Mouse (Mus musculus) hindbrain, embryonic 11.5 days (tissue): ENCODE measurements around the gene Tmem217. TPM values are rescaled to one million over a fixed set of nuclear protein-coding genes. Genes with fewer than 3 reads are reported as not detected.

Experiments
- ATAC-seq: fragments of 200-750 bp; cut with Nextera tagmentation; 2 replicates; pipeline ENCODE4 v1.8.0; 2017; ENCODE audit warnings: mild to moderate bottlenecking, moderate TSS enrichment, moderate library complexity; ENCODE audit not compliant: low FRiP score
- DNase-seq: peaks from one replicate; pipeline ENCODE4 v3.0.0-alpha.2; 2015; ENCODE audit warnings: low spot score
- H3K27ac ChIP-seq: fragments of 300-500 bp; sonication (generic); 2 replicates; pipeline ENCODE4 v1.5.1; 2014; ENCODE audit warnings: mild to moderate bottlenecking, low read depth, low read length
- H3K27me3 ChIP-seq: fragments of 300-500 bp; sonication (generic); 2 replicates; pipeline ENCODE4 v1.6.1; 2014; ENCODE audit warnings: mild to moderate bottlenecking, low read length, moderate library complexity, mixed read lengths; ENCODE audit not compliant: control insufficient read depth, insufficient read depth
- H3K36me3 ChIP-seq: fragments of 300-500 bp; sonication (generic); 2 replicates; pipeline ENCODE4 v1.6.1; 2014; ENCODE audit warnings: mild to moderate bottlenecking, low read length, moderate library complexity, mixed read lengths; ENCODE audit not compliant: control insufficient read depth, insufficient read depth
- H3K4me1 ChIP-seq: fragments of 300-500 bp; sonication (generic); replicated peaks from 2 replicates; pipeline ENCODE4 v1.6.1; 2014; ENCODE audit warnings: low read length, mixed read lengths; ENCODE audit not compliant: control insufficient read depth, insufficient read depth
- H3K4me2 ChIP-seq: fragments of 300-500 bp; sonication (generic); replicated peaks from 2 replicates; pipeline ENCODE4 v1.6.1; 2014; ENCODE audit warnings: mild to moderate bottlenecking, low read depth, low read length
- H3K4me3 ChIP-seq: fragments of 300-500 bp; sonication (generic); 2 replicates; pipeline ENCODE4 v1.5.1; 2014; ENCODE audit warnings: low read depth, low read length
- H3K9ac ChIP-seq: fragments of 300-500 bp; sonication (generic); 2 replicates; pipeline ENCODE4 v1.6.1; 2014; ENCODE audit warnings: low read depth, low read length
- H3K9me3 ChIP-seq: fragments of 300-500 bp; sonication (generic); 2 replicates; pipeline ENCODE4 v1.6.1; 2016; ENCODE audit warnings: low read length; ENCODE audit not compliant: control insufficient read depth
- WGBS: fragments of 180-500 bp; shearing (Covaris S2); extraction: QIAGEN DNeasy Blood & Tissue Kit; methylation state at CpG from one replicate; pipeline ENCODE4 v1.1.7; 2014; 5-methylcytosine and 5-hydroxymethylcytosine counted together
- polyA plus RNA-seq: library from polyadenylated mRNA; unstranded; fragments of >200 nt; fragmentation: Nextera tagmentation; extraction: Ambion mirVana; gene quantifications from 2 replicates; pipeline ENCODE4 v1.2.1, GENCODE M21; 2014

The Tmem217 gene
- polyA plus RNA-seq, 1 experiment from 2014 or later = 0.60 TPM

DNA sequence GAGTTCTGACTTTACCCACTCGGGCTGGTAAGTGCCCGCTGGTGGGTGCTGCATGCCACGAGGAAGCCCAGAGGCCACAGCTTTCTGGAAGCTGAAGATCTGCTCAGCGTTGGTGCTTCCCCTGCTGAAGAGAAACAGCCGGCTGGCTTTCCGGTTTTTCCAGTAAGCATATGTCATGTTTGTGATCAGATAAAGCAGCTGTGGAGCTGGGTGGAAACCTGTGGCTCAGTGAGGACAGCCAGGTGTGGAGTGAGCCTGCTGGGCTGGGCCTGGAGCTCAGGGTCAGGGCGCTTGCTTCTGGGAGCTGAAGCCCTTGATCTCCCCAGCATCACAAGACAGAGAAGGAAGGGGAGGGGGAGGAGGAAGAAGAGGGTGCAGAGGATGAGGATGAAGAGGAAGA is 4.7 kb upstream of the Tmem217 start:
- H3K4me1 ChIP-seq = no peaks in the 10 kb centered on the region
- no peaks in the 10 kb centered on the region for H3K27me3 ChIP-seq
- no peak for ATAC-seq
- no peak overlapping the region for H3K27ac ChIP-seq
- 92% methylated on average over 7 of the region's 7 CpGs for WGBS
- H3K36me3 ChIP-seq = no peaks in the 10 kb centered on the region
- no peak overlapping the region for H3K9ac ChIP-seq
- DNase-seq = no peak
- H3K9me3 ChIP-seq = no peaks in the 10 kb centered on the region
- H3K4me3 ChIP-seq = no peak overlapping the region
- H3K4me2 ChIP-seq = no peak overlapping the region

DNA sequence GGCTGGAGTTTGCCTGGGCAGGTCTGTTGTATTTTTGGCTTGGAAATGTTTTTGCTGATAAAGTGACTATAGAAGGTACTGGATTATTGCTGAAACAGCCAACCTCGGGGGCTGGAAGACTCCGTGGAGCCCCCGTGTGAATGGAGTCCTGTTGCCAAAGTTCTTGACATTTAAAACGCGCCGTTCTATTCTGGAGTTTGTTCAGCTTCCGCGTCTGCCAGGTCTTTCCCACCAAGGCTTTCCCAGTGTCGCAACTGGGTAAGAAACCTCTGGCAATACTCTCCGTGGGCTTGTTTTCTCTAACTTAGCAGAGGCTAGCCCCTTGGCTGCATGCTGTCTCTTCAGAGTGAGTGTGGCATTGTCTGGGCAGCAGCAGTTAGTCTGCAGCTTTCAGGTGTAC is 4.3 kb upstream of the Tmem217 start:
- no peak for DNase-seq
- WGBS = 93% methylated on average over 10 of the region's 10 CpGs

DNA sequence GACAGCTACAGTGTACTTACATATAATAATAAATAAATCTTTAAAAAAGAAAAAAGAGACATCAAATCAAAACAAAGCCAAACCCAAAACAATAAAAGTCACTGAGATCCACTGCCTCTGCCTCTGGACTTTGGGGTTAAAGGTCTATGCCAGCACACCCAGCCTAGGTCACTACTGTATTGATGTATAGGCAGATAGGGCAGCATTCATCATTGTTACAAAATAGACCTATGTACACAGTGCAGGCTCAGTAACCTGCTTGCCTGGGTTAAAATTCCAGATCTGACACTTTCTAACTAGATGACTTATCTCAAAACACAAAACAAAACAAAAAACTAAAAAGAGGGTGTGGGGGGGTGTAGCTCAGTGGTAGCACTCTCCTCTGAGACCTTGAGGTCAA is 2.0 kb upstream of the Tmem217 start:
- Histone ChIP-seq H3K27me3 (no peaks in the 10 kb centered on the region), H3K9ac (no peak overlapping the region), H3K9me3 (no peaks in the 10 kb centered on the region), H3K27ac (no peak overlapping the region), H3K4me3 (no peak overlapping the region), H3K36me3 (no peaks in the 10 kb centered on the region), H3K4me1 (no peaks in the 10 kb centered on the region; the same call in 1 of the 2 replicates), H3K4me2 (no peak overlapping the region)
- ATAC-seq = no peak
- no peak for DNase-seq

More for the DNA sequence above, 4.3 kb upstream of the Tmem217 start:
- H3K4me2 ChIP-seq = no peak overlapping the region
- no peaks in the 10 kb centered on the region for H3K4me1 ChIP-seq
- no peaks in the 10 kb centered on the region for H3K36me3 ChIP-seq
- no peak overlapping the region for H3K4me3 ChIP-seq
- no peak overlapping the region for H3K9ac ChIP-seq
- ATAC-seq = no peak
- H3K27ac ChIP-seq = no peak overlapping the region
- H3K27me3 ChIP-seq = no peaks in the 10 kb centered on the region
- H3K9me3 ChIP-seq = no peaks in the 10 kb centered on the region

DNA sequence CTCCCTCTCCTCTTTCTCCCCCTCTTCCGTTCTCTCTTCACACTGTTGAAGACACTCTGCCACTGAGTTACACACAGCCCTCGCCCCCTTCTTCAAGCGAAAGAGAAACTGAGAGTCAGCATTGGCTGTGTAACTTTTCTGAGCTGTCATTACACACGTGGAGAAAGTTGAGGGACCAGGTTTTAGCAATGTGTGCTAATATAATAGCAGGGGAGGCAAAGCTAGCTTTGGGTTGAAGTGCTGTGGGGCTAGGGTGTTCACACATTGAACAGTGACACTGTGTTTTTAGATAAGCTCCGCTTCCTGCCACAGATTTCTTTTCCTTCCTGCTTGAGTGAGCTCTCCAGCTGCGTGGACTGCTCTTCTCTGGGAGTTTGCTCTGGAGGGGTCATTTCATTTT is 1.2 kb downstream of the Tmem217 start:
- DNase-seq (no peak), ATAC-seq (no peak)
- Histone ChIP-seq H3K4me3 (no peak overlapping the region), H3K36me3 (no peaks in the 10 kb centered on the region), H3K27ac (no peak overlapping the region), H3K9me3 (no peaks in the 10 kb centered on the region), H3K4me2 (no peak overlapping the region), H3K9ac (no peak overlapping the region), H3K4me1 (no peaks in the 10 kb centered on the region; the same call in 1 of the 2 replicates), H3K27me3 (no peaks in the 10 kb centered on the region)
- 66% methylated on average over 6 of the region's 6 CpGs for WGBS

DNA sequence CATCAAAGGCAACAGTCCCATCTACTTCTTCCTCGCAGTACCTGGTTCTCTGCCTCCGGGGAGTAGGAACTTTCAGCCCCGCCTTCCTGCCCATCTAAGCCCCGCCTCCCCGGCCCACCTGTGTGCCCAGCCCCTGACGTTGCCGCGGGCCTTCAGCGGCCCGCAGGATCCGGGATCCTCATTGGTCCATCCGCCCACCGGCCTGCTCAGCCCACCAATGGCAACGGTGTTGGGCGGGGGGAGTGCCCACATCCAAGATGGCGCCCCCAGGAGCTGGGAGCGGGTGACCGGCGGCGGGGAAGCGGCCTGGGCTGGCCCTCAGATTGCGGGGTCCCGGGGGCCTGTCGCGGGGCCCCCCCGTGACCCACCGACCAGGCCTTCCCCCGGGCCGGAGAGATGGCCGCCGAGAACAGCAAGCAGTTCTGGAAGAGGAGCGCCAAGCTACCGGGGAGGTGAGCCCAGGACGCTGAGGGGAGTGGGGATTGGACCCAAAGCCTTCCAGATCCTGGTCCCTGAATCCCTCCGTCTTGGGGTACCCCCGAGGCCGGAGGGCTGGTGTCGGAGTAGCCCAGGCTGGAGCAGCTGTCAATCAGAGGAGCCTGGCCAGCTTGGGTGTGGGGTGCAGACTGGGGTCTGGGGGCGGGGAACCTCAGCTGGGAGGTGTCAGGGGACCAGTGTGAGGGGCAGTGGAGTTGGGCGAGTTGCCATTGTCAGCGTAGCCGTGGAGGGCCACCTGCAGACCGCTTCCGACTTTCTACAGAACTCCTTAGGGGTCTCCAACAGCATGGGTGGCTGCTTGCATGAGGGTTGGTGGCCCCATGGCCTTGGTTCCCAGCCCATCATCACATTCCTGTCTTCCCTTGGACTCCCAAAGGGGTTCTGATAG is 2.4 kb downstream of the Tmem217 start, which contains the start of the genes Gm17657 and Tbc1d22b:
Gm17657 (minus strand) TSS at position 96 of the 886 bp plus-strand sequence.
Tbc1d22b (plus strand) TSS at position 243 of the 886 bp plus-strand sequence.
- DNase-seq = peak; percentile 93
- Histone ChIP-seq H3K4me3 (peak within 1 kb of the TSS; percentile 89), H3K36me3 (no peaks in the 10 kb centered on the region), H3K27me3 (no peaks in the 10 kb centered on the region), H3K9me3 (no peaks in the 10 kb centered on the region), H3K4me2 (peak within 1 kb of the TSS; percentile 81), H3K9ac (peak within 1 kb of the TSS; percentile 87), H3K4me1 (no peaks in the 10 kb centered on the region; the same call in 1 of the 2 replicates), H3K27ac (peak within 1 kb of the TSS; percentile 2; the same call in 1 of the 2 replicates)
- ATAC-seq = peak; percentile 98
- 1% methylated on average over 34 of the region's 44 CpGs for WGBS

DNA sequence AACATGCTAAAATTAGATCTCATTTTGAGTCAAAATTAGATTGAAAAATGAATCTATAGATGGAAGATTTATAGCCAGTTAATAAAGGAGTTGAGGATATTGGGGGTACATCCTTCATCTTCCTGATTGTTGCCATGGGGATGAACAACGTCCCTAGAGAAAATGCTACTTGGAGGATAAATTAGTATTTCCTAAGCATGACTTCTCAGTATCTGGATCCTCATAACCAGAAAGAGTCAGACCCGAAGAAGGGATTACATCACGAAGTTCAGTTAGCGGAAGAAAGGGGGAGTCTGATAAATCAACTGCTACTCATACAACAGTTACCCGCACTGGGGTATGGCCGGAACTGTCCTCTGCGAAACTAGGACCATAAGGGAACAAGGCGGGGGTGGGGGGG is 3.2 kb downstream of the Tmem217 start:
- 53% methylated on average over 8 of the region's 8 CpGs for WGBS

DNA sequence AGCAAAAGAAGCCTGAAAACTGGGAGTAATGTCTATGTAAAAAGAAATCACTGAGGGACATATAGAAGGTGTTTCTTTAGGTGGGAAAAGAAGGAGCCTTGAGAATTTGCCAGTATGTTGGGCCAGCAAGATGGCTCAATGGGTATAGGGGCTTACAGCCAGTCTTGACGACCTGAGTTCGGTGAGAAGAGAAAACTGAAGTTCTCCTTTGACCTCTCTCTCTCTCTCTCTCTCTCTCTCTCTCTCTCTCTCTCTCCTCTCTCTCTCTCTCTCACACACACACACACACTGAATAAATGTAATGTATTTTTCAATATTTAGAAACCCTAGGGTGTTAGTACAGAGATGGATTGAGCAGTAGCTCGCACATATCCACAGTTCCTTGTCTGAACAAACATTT is 3.7 kb downstream of the Tmem217 start:
- Histone ChIP-seq H3K9ac (no peak overlapping the region), H3K4me2 (no peak overlapping the region), H3K9me3 (no peaks in the 10 kb centered on the region), H3K27me3 (no peaks in the 10 kb centered on the region), H3K36me3 (no peaks in the 10 kb centered on the region), H3K27ac (no peak overlapping the region), H3K4me3 (no peak overlapping the region), H3K4me1 (no peaks in the 10 kb centered on the region; the same call in 1 of the 2 replicates)
- DNase-seq = no peak
- 73% methylated on average over 3 of the region's 3 CpGs for WGBS
- no peak for ATAC-seq

More for the DNA sequence above, 3.2 kb downstream of the Tmem217 start:
- ATAC-seq (peak; percentile 43; the same call in 1 of the 2 replicates), DNase-seq (no peak)
- no peaks in the 10 kb centered on the region; the same call in 1 of the 2 replicates for H3K4me1 ChIP-seq
- H3K9ac ChIP-seq = no peak overlapping the region
- H3K36me3 ChIP-seq = no peaks in the 10 kb centered on the region
- peak overlapping the region; percentile 19; the same call in 1 of the 2 replicates for H3K4me2 ChIP-seq
- no peaks in the 10 kb centered on the region for H3K27me3 ChIP-seq
- H3K9me3 ChIP-seq = no peaks in the 10 kb centered on the region
- no peak overlapping the region for H3K27ac ChIP-seq
- no peak overlapping the region for H3K4me3 ChIP-seq

DNA sequence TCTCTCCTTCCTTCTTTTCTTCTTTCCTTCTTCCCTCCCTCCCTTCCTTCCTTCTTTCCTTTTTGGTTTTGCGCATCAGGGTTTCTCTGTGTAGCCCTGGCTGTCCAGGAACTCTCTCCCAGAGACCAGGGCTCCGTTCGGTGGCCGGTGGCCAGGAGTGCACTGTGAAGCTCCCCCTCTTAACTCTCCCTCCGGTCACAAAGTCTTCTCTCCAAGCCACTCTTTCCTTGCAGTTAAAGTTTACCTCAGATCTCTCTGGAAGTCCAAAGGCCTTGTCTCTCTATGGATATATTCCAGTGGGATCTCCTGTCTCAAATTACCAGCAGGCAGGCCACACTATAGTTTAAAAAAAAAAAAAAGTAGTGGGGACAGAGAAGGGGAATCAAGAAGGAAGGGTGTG is 6.9 kb downstream of the Tmem217 start:
- Histone ChIP-seq H3K9ac (no peak overlapping the region), H3K4me2 (no peak overlapping the region), H3K36me3 (no peaks in the 10 kb centered on the region), H3K27ac (no peak overlapping the region), H3K4me3 (no peak overlapping the region), H3K27me3 (no peaks in the 10 kb centered on the region), H3K4me1 (no peaks in the 10 kb centered on the region), H3K9me3 (no peaks in the 10 kb centered on the region)
- DNase-seq (no peak), ATAC-seq (no peak)
- WGBS = 90% methylated on average over 5 of the region's 5 CpGs

DNA sequence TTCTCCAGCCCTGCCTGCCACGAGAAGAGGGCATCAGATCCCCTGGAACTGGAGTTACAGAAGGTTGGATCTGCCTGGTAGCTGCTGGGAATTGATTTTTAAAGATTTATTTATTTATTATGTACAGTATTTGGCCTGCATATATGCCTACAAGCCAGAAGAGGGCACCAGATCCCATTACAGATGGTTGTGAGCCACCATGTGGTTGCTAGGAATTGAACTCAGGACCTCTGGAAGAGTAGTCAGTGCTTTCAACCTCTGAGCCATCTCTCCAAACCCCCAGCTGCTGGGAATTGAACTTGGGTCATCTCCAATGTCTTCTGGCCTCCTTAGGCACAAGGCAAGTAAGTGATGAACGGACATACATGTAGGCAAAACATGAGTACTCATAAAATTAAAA is 8.1 kb downstream of the Tmem217 start:
- DNase-seq = no peak
- Histone ChIP-seq H3K27ac (no peak overlapping the region), H3K9me3 (no peaks in the 10 kb centered on the region), H3K36me3 (no peaks in the 10 kb centered on the region), H3K4me3 (no peak overlapping the region), H3K4me1 (no peaks in the 10 kb centered on the region), H3K4me2 (no peak overlapping the region), H3K27me3 (no peaks in the 10 kb centered on the region), H3K9ac (no peak overlapping the region)
- 75% methylated on average over 2 of the region's 2 CpGs for WGBS
- no peak for ATAC-seq
